Mouse (Mus musculus): ENCODE measurements around the gene Met.

DNA sequence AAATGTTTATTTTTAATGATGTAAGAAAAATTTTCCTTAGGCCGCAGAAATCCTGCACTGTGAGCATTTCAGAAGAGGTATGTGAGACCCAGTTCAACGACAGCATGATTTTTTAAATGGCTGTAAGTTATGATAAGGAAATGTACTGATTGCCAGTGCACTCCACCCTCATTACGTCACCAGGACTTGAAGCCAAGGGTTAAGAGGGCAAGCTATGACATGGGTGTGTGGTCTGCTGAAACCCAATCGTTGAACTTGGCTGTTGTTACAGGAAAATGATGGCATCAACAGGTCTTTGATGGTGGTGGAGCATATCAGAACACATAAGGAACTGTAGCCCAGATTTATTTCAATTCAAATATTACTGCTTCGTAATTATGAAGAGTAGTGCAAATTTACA is 109.6 kb downstream of the Met start:
- TF ChIP-seq CTCF (IDR thresholded peaks at IDR 0.05; ENCODE audit: control insufficient read depth, insufficient read depth, insufficient read length) (no peak), MYOD1 (IDR thresholded peaks at IDR 0.05; ENCODE audit: control insufficient read depth, insufficient read length, low read depth) (no peak), MAX (IDR thresholded peaks at IDR 0.05) (no peak), MYOG (IDR thresholded peaks at IDR 0.05; ENCODE audit: control insufficient read depth, extremely low read depth, insufficient read length) (no peak)
